24 mouse cellular contexts compared by ENCODE assay signal in genomic region chr16:56598427-56598826, GRCm38 (mm10).
DNase-seq lines count a peak whose midpoint lies in the region; ATAC-seq and TF ChIP-seq lines count a peak whose summit lies in the region.
"Had no signal": no experiment of that assay in that cellular context is flagged by ENCODE, and none has a peak within 500 bp of the region (broad histone marks: within the 10 kb centered on the region; RNA-seq: fewer than 3 reads in every experiment).

No protein-coding gene starts in this region.

- H3K36me3 ChIP-seq in kidney, adult 2 months (ENCODE audit: control insufficient read depth, insufficient read depth, low read length): no peaks in the 10 kb centered on the region
- no peaks in the 10 kb centered on the region for H3K36me3 ChIP-seq in liver, postnatal 0 days (replicated peaks; ENCODE audit: insufficient read depth, low read length)
- H3K36me3 ChIP-seq: forebrain, embryonic 12.5 days; heart, embryonic 15.5 days; hindbrain, embryonic 13.5 days; lung, embryonic 15.5 days; midbrain, embryonic 15.5 days; neural tube, embryonic 13.5 days had no signal

- no peak for TF ChIP-seq POLR2A in kidney, adult 2 months (IDR thresholded peaks at IDR 0.05; ENCODE audit: low read depth, low read length)

- H3K9ac ChIP-seq in liver, postnatal 0 days (replicated peaks): no peak overlapping the region
- H3K9ac ChIP-seq: forebrain, embryonic 12.5 days; heart, embryonic 15.5 days; hindbrain, embryonic 13.5 days; lung, embryonic 15.5 days; midbrain, embryonic 15.5 days; neural tube, embryonic 13.5 days; stomach, embryonic 15.5 days had no signal

- 93% methylated on average over 4 of the region's 4 CpGs for WGBS in kidney, adult 2 months
- 74% methylated on average over 4 of the region's 4 CpGs for WGBS in liver, postnatal 0 days (ENCODE audit: insufficient replicate concordance)

- TF ChIP-seq CTCF in kidney, adult 2 months (conservative IDR thresholded peaks at IDR 0.05; ENCODE audit: insufficient read depth, insufficient read length, low read depth, low read length): no peak
- no peak for TF ChIP-seq CTCF in liver, postnatal 0 days (IDR thresholded peaks at IDR 0.05; ENCODE audit: low read depth)

- no peak overlapping the region for H3K27ac ChIP-seq in kidney, adult 2 months (ENCODE audit: insufficient read depth, low read depth, low read length)
- peak overlapping the region; percentile 68; the same call in 1 of the 2 replicates for H3K27ac ChIP-seq in brown adipose tissue, adult 24 weeks (replicated peaks; ENCODE audit: low read depth, low read length)
- H3K27ac ChIP-seq in liver, postnatal 0 days (ENCODE audit: low read depth): peak overlapping the region; percentile 46; the same call in 1 of the 2 replicates
- H3K27ac ChIP-seq: forebrain, embryonic 12.5 days; heart, embryonic 15.5 days; hindbrain, embryonic 13.5 days; lung, embryonic 15.5 days; midbrain, embryonic 15.5 days; neural tube, embryonic 13.5 days; stomach, embryonic 15.5 days had no signal

- no peak overlapping the region for H3K4me3 ChIP-seq in kidney, adult 2 months (ENCODE audit: insufficient read depth, low read depth, low read length)
- no peak overlapping the region for H3K4me3 ChIP-seq in brown adipose tissue, adult 24 weeks (ENCODE audit: insufficient read depth, low read depth, low read length)
- H3K4me3 ChIP-seq in liver, postnatal 0 days (ENCODE audit: low read depth, low read length): no peak overlapping the region
- H3K4me3 ChIP-seq: forebrain, embryonic 12.5 days; heart, embryonic 15.5 days; hindbrain, embryonic 13.5 days; lung, embryonic 15.5 days; midbrain, embryonic 15.5 days; neural tube, embryonic 13.5 days; stomach, embryonic 15.5 days had no signal

- peak; percentile 1 for DNase-seq in kidney, adult 2 months
- no peak for DNase-seq in kidney, adult 9 months
- peak; percentile 21 for DNase-seq in fat pad, adult 2 months (ENCODE audit: extremely low read depth, low read depth, low spot score)
- DNase-seq in liver, postnatal 0 days: peak; percentile 19
- DNase-seq in lung, postnatal 4 days: no peak
- DNase-seq in left cerebral cortex, adult 11 months (ENCODE audit: low spot score): no peak
- DNase-seq: adrenal gland, postnatal 25 days; cerebellum, adult 11-12 months; cerebellum, postnatal 14 days; heart, postnatal 36 days; kidney, postnatal 25 days; layer of hippocampus, postnatal 36 days; lung, postnatal 36 days; retina, postnatal 1 day; thymus, postnatal 36 days had no signal

- ATAC-seq in liver, postnatal 0 days: peak; percentile 98
- ATAC-seq: activated CD4-positive, CD25-positive, alpha-beta regulatory T cell, adult 4 months; midbrain, embryonic 15.5 days had no signal

- no peak overlapping the region for H3K4me2 ChIP-seq in liver, postnatal 0 days (ENCODE audit: low read depth, low read length)
- H3K4me2 ChIP-seq: forebrain, embryonic 12.5 days; heart, embryonic 15.5 days; hindbrain, embryonic 13.5 days; lung, embryonic 15.5 days; midbrain, embryonic 15.5 days; neural tube, embryonic 13.5 days; stomach, embryonic 15.5 days had no signal

- no peaks in the 10 kb centered on the region for H3K4me1 ChIP-seq in kidney, adult 2 months (ENCODE audit: control insufficient read depth, insufficient read depth, low read length)
- H3K4me1 ChIP-seq in brown adipose tissue, adult 24 weeks (ENCODE audit: control insufficient read depth, insufficient read depth, insufficient read length, low read length): peaks cover 5% of the 10 kb centered on the region
- H3K4me1 ChIP-seq in liver, postnatal 0 days (ENCODE audit: insufficient read depth): no peaks in the 10 kb centered on the region
- H3K4me1 ChIP-seq: forebrain, embryonic 12.5 days; heart, embryonic 15.5 days; hindbrain, embryonic 13.5 days; lung, embryonic 15.5 days; midbrain, embryonic 15.5 days; neural tube, embryonic 13.5 days; stomach, embryonic 15.5 days had no signal

- no peak for TF ChIP-seq EP300 in liver, postnatal 0 days (IDR thresholded peaks at IDR 0.05; ENCODE audit: low read depth)

- H3K27me3 ChIP-seq in kidney, adult 2 months (replicated peaks; ENCODE audit: control insufficient read depth, insufficient read depth, low read length): no peaks in the 10 kb centered on the region
- no peaks in the 10 kb centered on the region for H3K27me3 ChIP-seq in liver, postnatal 0 days (ENCODE audit: insufficient read depth, low read length)
- H3K27me3 ChIP-seq: forebrain, embryonic 12.5 days; heart, embryonic 15.5 days; hindbrain, embryonic 13.5 days; lung, embryonic 15.5 days; midbrain, embryonic 15.5 days; neural tube, embryonic 13.5 days; stomach, embryonic 15.5 days had no signal

- no peaks in the 10 kb centered on the region for H3K9me3 ChIP-seq in liver, postnatal 0 days (ENCODE audit: low read length)
- H3K9me3 ChIP-seq: forebrain, embryonic 12.5 days; heart, embryonic 15.5 days; hindbrain, embryonic 13.5 days; lung, embryonic 15.5 days; midbrain, embryonic 15.5 days; neural tube, embryonic 13.5 days; stomach, embryonic 15.5 days had no signal

Comparison
In these comparisons a context has a peak if more than half of its experiments do, and no peak if none do; other contexts are left out.
1. DNase-seq: peak in kidney, adult 2 months (single experiment), fat pad, adult 2 months (single experiment) and liver, postnatal 0 days (single experiment); none in kidney, adult 9 months (single experiment), lung, postnatal 4 days (0 of 2) and left cerebral cortex, adult 11 months (single experiment).